Mouse (Mus musculus) liver, embryonic 14.5 days (tissue): Measurements from ENCODE around the gene Rictor. TPM values are rescaled to one million over a fixed set of nuclear protein-coding genes. Genes with fewer than 3 reads are reported as not detected.
"Not testable (repeated sequence)": the region's sequence is repeated elsewhere in the genome, so short reads cannot be mapped to it uniquely, and the experiment has no call there.

ENCODE experiments used
- ATAC-seq: fragments of 200-750 bp; cut with Nextera tagmentation; 2 replicates; pipeline ENCODE4 v1.8.0; 2017; ENCODE audit warnings: moderate number of reproducible peaks, mild to moderate bottlenecking, moderate library complexity; ENCODE audit not compliant: insufficient read depth
- DNase-seq, 3 experiments: peaks; one replicate each; pipeline ENCODE4 v3.0.0-alpha.2; 2012 to 2013; ENCODE audit warnings: low read depth in 3 of 3, low spot score in 3 of 3
- H3K27ac ChIP-seq: fragments of 300-500 bp; sonication (generic); 2 replicates; pipeline ENCODE4 v1.5.1; 2014; ENCODE audit warnings: moderate library complexity, mild to moderate bottlenecking, control low read depth, inconsistent platforms
- H3K27me3 ChIP-seq: fragments of 300-500 bp; sonication (generic); 2 replicates; pipeline ENCODE4 v1.6.1; 2014; ENCODE audit warnings: mild to moderate bottlenecking, low read length, moderate library complexity; ENCODE audit not compliant: control insufficient read depth, insufficient read depth
- H3K36me3 ChIP-seq: fragments of 300-500 bp; sonication (generic); replicated peaks from 2 replicates; pipeline ENCODE4 v1.6.1; 2014; ENCODE audit warnings: low read depth; ENCODE audit not compliant: control insufficient read depth, insufficient read depth
- H3K4me1 ChIP-seq, 2 experiments: fragments of 200-500 bp in 1 of 2; fragments of 300-500 bp in 1 of 2; sonication (generic) in 1 of 2; replicated peaks; 2 replicates each; pipeline ENCODE4 v1.6.1; 2012 to 2014; ENCODE audit warnings: antibody characterized with exemption in 1 of 2, inconsistent platforms in 1 of 2, low read length in 1 of 2; ENCODE audit not compliant: control insufficient read depth in 2 of 2, insufficient read depth in 2 of 2
- H3K4me2 ChIP-seq: fragments of 300-500 bp; sonication (generic); 2 replicates; pipeline ENCODE4 v1.6.1; 2014; ENCODE audit warnings: low read depth, mild to moderate bottlenecking, control low read depth, moderate library complexity
- H3K4me3 ChIP-seq, 2 experiments: fragments of 200-500 bp in 1 of 2; fragments of 300-500 bp in 1 of 2; sonication (generic) in 1 of 2; 2 replicates each; pipeline ENCODE4 v1.5.1; 2012 to 2014; ENCODE audit warnings: low read depth in 2 of 2, low read length in 2 of 2, mild to moderate bottlenecking in 2 of 2, control low read depth in 1 of 2, inconsistent platforms in 1 of 2, moderate library complexity in 1 of 2; ENCODE audit not compliant: insufficient read depth in 1 of 2
- H3K9ac ChIP-seq: fragments of 300-500 bp; sonication (generic); replicated peaks from 2 replicates; pipeline ENCODE4 v1.6.1; 2014; ENCODE audit warnings: mild to moderate bottlenecking, control low read depth, moderate library complexity
- H3K9me3 ChIP-seq: fragments of 300-500 bp; sonication (generic); 2 replicates; pipeline ENCODE4 v1.6.1; 2016; ENCODE audit warnings: low read length, mixed read lengths; ENCODE audit not compliant: control insufficient read depth
- CTCF ChIP-seq: IDR thresholded peaks from 2 replicates; pipeline ENCODE4 v1.5.1; 2016; ENCODE audit warnings: antibody characterized with exemption, low read depth, control low read depth
- EP300 ChIP-seq: IDR thresholded peaks from 2 replicates; pipeline ENCODE4 v1.6.1; 2016; ENCODE audit warnings: antibody characterized with exemption, low read depth
- WGBS: fragments of 180-500 bp; shearing (Covaris S2); extraction: QIAGEN DNeasy Blood & Tissue Kit; methylation state at CpG from one replicate; pipeline ENCODE4 v1.1.7; 2014; ENCODE audit not compliant: insufficient replicate concordance; 5-methylcytosine and 5-hydroxymethylcytosine counted together
- polyA plus RNA-seq, 2 experiments: library from polyadenylated mRNA; depleted of rRNA in 1 of 2; stranded (reverse) in 1 of 2; unstranded in 1 of 2; fragments of >200 nt; fragmentation: Nextera tagmentation in 1 of 2; extraction: Ambion mirVana in 1 of 2; gene quantifications; 2 replicates each; pipeline versions ENCODE4 v1.2.1 to v1.2.3; 2012 to 2014

Gene Rictor
- polyA plus RNA-seq, 2 experiments, result 4.4 to 12.7 TPM

- WGBS, result 80% methylated on average over 5 of the region's 5 CpGs
Observed at GRCm38 (mm10) chr15:6726130-6726808, 18.1 kb downstream of the Rictor start.

GRCm38 (mm10) chr15:6733076-6733475 is 24.9 kb downstream of the Rictor start:
- Histone ChIP-seq H3K27me3 (no peaks in the 10 kb centered on the region), H3K4me3 (no peak overlapping the region), H3K4me1 (peaks cover 0 to 5% of the 10 kb centered on the region in 2 experiments; a peak in 2 of 4 replicates), H3K27ac (no peak overlapping the region), H3K36me3 (no peaks in the 10 kb centered on the region), H3K4me2 (no peak overlapping the region), H3K9me3 (no peaks in the 10 kb centered on the region), H3K9ac (no peak overlapping the region)
- DNase-seq, result no peak
- 51% methylated on average over 5 of the region's 5 CpGs for WGBS
- no peak for ATAC-seq
- TF ChIP-seq EP300 (no peak), CTCF (no peak)

More at GRCm38 (mm10) chr15:6726130-6726808, 18.1 kb downstream of the Rictor start:
- no peaks in the 10 kb centered on the region for H3K36me3 ChIP-seq
- TF ChIP-seq EP300 (no peak), CTCF (no peak)
- no peaks in the 10 kb centered on the region for H3K27me3 ChIP-seq
- H3K4me2 ChIP-seq, result no peak overlapping the region
- H3K9me3 ChIP-seq, result no peaks in the 10 kb centered on the region
- ATAC-seq (no peak), DNase-seq (no peak)
- H3K4me1 ChIP-seq, result peaks cover 0 to 2% of the 10 kb centered on the region in 2 experiments; a peak in 2 of 4 replicates
- no peak overlapping the region for H3K4me3 ChIP-seq
- H3K9ac ChIP-seq, result no peak overlapping the region
- no peak overlapping the region for H3K27ac ChIP-seq

GRCm38 (mm10) chr15:6739180-6739579 is 31.0 kb downstream of the Rictor start:
- no peak for TF ChIP-seq EP300
- no peak for TF ChIP-seq CTCF
- DNase-seq, result no peak
- ATAC-seq, result no peak
- Histone ChIP-seq H3K9me3 (no peaks in the 10 kb centered on the region), H3K27ac (no peak overlapping the region), H3K9ac (no peak overlapping the region), H3K4me2 (no peak overlapping the region), H3K4me3 (no peak overlapping the region), H3K4me1 (peaks cover 0 to 11% of the 10 kb centered on the region in 2 experiments; a peak in 2 of 4 replicates), H3K36me3 (peaks cover 5% of the 10 kb centered on the region; the same call in 1 of the 2 replicates), H3K27me3 (no peaks in the 10 kb centered on the region)
- WGBS, result 98% methylated on average over 2 of the region's 2 CpGs

- TF ChIP-seq CTCF (no peak), EP300 (no peak)
- Histone ChIP-seq H3K4me3 (no peak overlapping the region), H3K36me3 (peaks cover 5% of the 10 kb centered on the region), H3K27ac (no peak overlapping the region), H3K4me2 (no peak overlapping the region), H3K9ac (no peak overlapping the region), H3K9me3 (no peaks in the 10 kb centered on the region), H3K4me1 (peaks cover 0 to 10% of the 10 kb centered on the region in 2 experiments; a peak in 2 of 4 replicates), H3K27me3 (no peaks in the 10 kb centered on the region)
- WGBS, result 70% methylated on average over 13 of the region's 13 CpGs
- DNase-seq (no peak), ATAC-seq (no peak)
Observed at GRCm38 (mm10) chr15:6742337-6743025, 34.3 kb downstream of the Rictor start.

GRCm38 (mm10) chr15:6743723-6744122 is 35.5 kb downstream of the Rictor start:
- Histone ChIP-seq H3K4me3 (no peak overlapping the region), H3K4me1 (peaks cover 0 to 10% of the 10 kb centered on the region in 2 experiments; a peak in 2 of 4 replicates), H3K36me3 (peaks cover 8% of the 10 kb centered on the region), H3K4me2 (no peak overlapping the region), H3K9ac (no peak overlapping the region), H3K27ac (no peak overlapping the region), H3K27me3 (no peaks in the 10 kb centered on the region), H3K9me3 (no peaks in the 10 kb centered on the region)
- WGBS, result 16% methylated on average over 8 of the region's 8 CpGs
- ATAC-seq (peak; percentile 68; the same call in 1 of the 2 replicates), DNase-seq (no peak)
- peak; percentile 67 for TF ChIP-seq EP300
- TF ChIP-seq CTCF, result no peak

- H3K9me3 ChIP-seq, H3K9ac ChIP-seq, H3K27me3 ChIP-seq, H3K27ac ChIP-seq, H3K4me2 ChIP-seq, H3K4me1 ChIP-seq, H3K36me3 ChIP-seq, H3K4me3 ChIP-seq, ATAC-seq, DNase-seq: not testable (repeated sequence)
- 86% methylated on average over 8 of the region's 8 CpGs for WGBS
Observed at GRCm38 (mm10) chr15:6746301-6746983, 38.3 kb downstream of the Rictor start.
